Mouse (Mus musculus) embryonic facial prominence, embryonic 11.5 days (tissue): ENCODE results near the gene H1f0. TPM values are rescaled to one million over a fixed set of nuclear protein-coding genes. Genes with fewer than 3 reads are reported as not detected.

Experiments used
- ATAC-seq: fragments of 200-750 bp; cut with Nextera tagmentation; replicated peaks from 2 replicates; pipeline ENCODE4 v1.8.0; 2017; ENCODE audit warnings: low read depth; ENCODE audit not compliant: insufficient number of reproducible peaks, low FRiP score, low TSS enrichment
- DNase-seq: peaks from one replicate; pipeline ENCODE4 v3.0.0-alpha.2; 2015; ENCODE audit warnings: low spot score
- H3K27ac ChIP-seq: fragments of 300-500 bp; sonication (generic); replicated peaks from 2 replicates; pipeline ENCODE4 v1.5.1; 2014; ENCODE audit warnings: mild to moderate bottlenecking, low read depth, low read length, control low read depth
- H3K27me3 ChIP-seq: fragments of 300-500 bp; sonication (generic); 2 replicates; pipeline ENCODE4 v1.6.1; 2014; ENCODE audit warnings: mild to moderate bottlenecking, low read length, moderate library complexity, mixed read lengths; ENCODE audit not compliant: control insufficient read depth, insufficient read depth
- H3K36me3 ChIP-seq: fragments of 300-500 bp; sonication (generic); replicated peaks from 2 replicates; pipeline ENCODE4 v1.6.1; 2014; ENCODE audit warnings: low read depth, mild to moderate bottlenecking, low read length, moderate library complexity, mixed read lengths; ENCODE audit not compliant: control insufficient read depth, insufficient read depth
- H3K4me1 ChIP-seq: fragments of 300-500 bp; sonication (generic); 2 replicates; pipeline ENCODE4 v1.6.1; 2014; ENCODE audit warnings: low read length, mixed read lengths; ENCODE audit not compliant: control insufficient read depth, insufficient read depth
- H3K4me2 ChIP-seq: fragments of 300-500 bp; sonication (generic); 2 replicates; pipeline ENCODE4 v1.6.1; 2014; ENCODE audit warnings: low read depth, mild to moderate bottlenecking, control low read depth, low read length, moderate library complexity
- H3K4me3 ChIP-seq: fragments of 300-500 bp; sonication (generic); 2 replicates; pipeline ENCODE4 v1.5.1; 2014; ENCODE audit warnings: low read depth, low read length, control low read depth
- H3K9ac ChIP-seq: fragments of 300-500 bp; sonication (generic); replicated peaks from 2 replicates; pipeline ENCODE4 v1.6.1; 2014; ENCODE audit warnings: mild to moderate bottlenecking, control low read depth, low read length
- H3K9me3 ChIP-seq: fragments of 300-500 bp; sonication (generic); replicated peaks from 2 replicates; pipeline ENCODE4 v1.6.1; 2016; ENCODE audit warnings: mild to moderate bottlenecking, low read length, inconsistent platforms, mixed read lengths; ENCODE audit not compliant: control insufficient read depth
- WGBS: fragments of 180-500 bp; shearing (Covaris S2); extraction: QIAGEN DNeasy Blood & Tissue Kit; methylation state at CpG from one replicate; pipeline ENCODE4 v1.1.7; 2014; 5-methylcytosine and 5-hydroxymethylcytosine counted together
- polyA plus RNA-seq: library from polyadenylated mRNA; unstranded; fragments of >200 nt; fragmentation: Nextera tagmentation; extraction: Ambion mirVana; gene quantifications from 2 replicates; pipeline ENCODE4 v1.2.1, GENCODE M21; 2014

Gene H1f0
- polyA plus RNA-seq, 1 experiment from 2014 or later = 326 TPM

GRCm38 (mm10) chr15:78988499-78988971 is 39.7 kb upstream of the H1f0 start:
- H3K36me3 ChIP-seq = peaks cover 8% of the 10 kb centered on the region
- H3K9ac ChIP-seq = no peak overlapping the region
- no peak overlapping the region for H3K27ac ChIP-seq
- peaks cover 3% of the 10 kb centered on the region for H3K4me1 ChIP-seq
- no peaks in the 10 kb centered on the region for H3K27me3 ChIP-seq
- no peak for DNase-seq
- H3K4me2 ChIP-seq = no peak overlapping the region
- WGBS = 88% methylated on average over 14 of the region's 14 CpGs
- no peak for ATAC-seq
- no peaks in the 10 kb centered on the region for H3K9me3 ChIP-seq
- no peak overlapping the region for H3K4me3 ChIP-seq

- Histone ChIP-seq H3K4me1 (peaks cover 2% of the 10 kb centered on the region), H3K4me3 (no peak overlapping the region), H3K9ac (no peak overlapping the region), H3K36me3 (peaks cover 10% of the 10 kb centered on the region), H3K4me2 (no peak overlapping the region; the same call in 1 of the 2 replicates), H3K27ac (no peak overlapping the region), H3K9me3 (no peaks in the 10 kb centered on the region), H3K27me3 (no peaks in the 10 kb centered on the region)
- ATAC-seq = no peak
- WGBS = 83% methylated on average over 14 of the region's 14 CpGs
- no peak for DNase-seq
Measured at GRCm38 (mm10) chr15:78989152-78990092, 38.8 kb upstream of the H1f0 start.

GRCm38 (mm10) chr15:78990093-78990463 is 38.2 kb upstream of the H1f0 start:
- no peaks in the 10 kb centered on the region for H3K9me3 ChIP-seq
- DNase-seq (no peak), ATAC-seq (no peak)
- no peak overlapping the region for H3K9ac ChIP-seq
- H3K4me2 ChIP-seq = no peak overlapping the region
- WGBS = 94% methylated on average over 9 of the region's 9 CpGs
- H3K27me3 ChIP-seq = no peaks in the 10 kb centered on the region
- H3K27ac ChIP-seq = no peak overlapping the region
- H3K4me1 ChIP-seq = no peaks in the 10 kb centered on the region; the same call in 1 of the 2 replicates
- H3K4me3 ChIP-seq = no peak overlapping the region
- H3K36me3 ChIP-seq = peaks cover 13% of the 10 kb centered on the region

- no peak overlapping the region for H3K4me2 ChIP-seq
- WGBS = 93% methylated on average over 25 of the region's 25 CpGs
- H3K27ac ChIP-seq = no peak overlapping the region
- no peak overlapping the region for H3K9ac ChIP-seq
- no peaks in the 10 kb centered on the region; the same call in 1 of the 2 replicates for H3K4me1 ChIP-seq
- no peaks in the 10 kb centered on the region for H3K9me3 ChIP-seq
- DNase-seq = no peak
- peaks cover 14% of the 10 kb centered on the region for H3K36me3 ChIP-seq
- no peaks in the 10 kb centered on the region for H3K27me3 ChIP-seq
- ATAC-seq = no peak
- H3K4me3 ChIP-seq = no peak overlapping the region
Measured at GRCm38 (mm10) chr15:78990970-78991525, 37.2 kb upstream of the H1f0 start.

- Histone ChIP-seq H3K27ac (no peak overlapping the region), H3K36me3 (peaks cover 14% of the 10 kb centered on the region), H3K4me2 (no peak overlapping the region), H3K27me3 (no peaks in the 10 kb centered on the region), H3K4me3 (no peak overlapping the region), H3K4me1 (no peaks in the 10 kb centered on the region; the same call in 1 of the 2 replicates), H3K9ac (no peak overlapping the region), H3K9me3 (no peaks in the 10 kb centered on the region)
- ATAC-seq (no peak), DNase-seq (no peak)
- 92% methylated on average over 7 of the region's 7 CpGs for WGBS
Measured at GRCm38 (mm10) chr15:78992235-78992634, 36.0 kb upstream of the H1f0 start.

GRCm38 (mm10) chr15:78992925-78993324 is 35.3 kb upstream of the H1f0 start:
- no peaks in the 10 kb centered on the region for H3K4me1 ChIP-seq
- no peak overlapping the region for H3K9ac ChIP-seq
- no peak overlapping the region for H3K4me2 ChIP-seq
- DNase-seq (no peak), ATAC-seq (no peak)
- no peaks in the 10 kb centered on the region for H3K27me3 ChIP-seq
- WGBS = 93% methylated on average over 24 of the region's 24 CpGs
- H3K4me3 ChIP-seq = no peak overlapping the region
- no peaks in the 10 kb centered on the region for H3K9me3 ChIP-seq
- H3K36me3 ChIP-seq = peaks cover 14% of the 10 kb centered on the region
- H3K27ac ChIP-seq = no peak overlapping the region

GRCm38 (mm10) chr15:78995916-78996315 is 32.3 kb upstream of the H1f0 start:
- H3K4me2 ChIP-seq = no peak overlapping the region
- no peaks in the 10 kb centered on the region for H3K27me3 ChIP-seq
- H3K9ac ChIP-seq = no peak overlapping the region
- H3K9me3 ChIP-seq = no peaks in the 10 kb centered on the region
- no peak overlapping the region for H3K27ac ChIP-seq
- H3K36me3 ChIP-seq = peaks cover 14% of the 10 kb centered on the region
- no peak overlapping the region for H3K4me3 ChIP-seq
- ATAC-seq (no peak), DNase-seq (no peak)
- 95% methylated on average over 4 of the region's 4 CpGs for WGBS
- H3K4me1 ChIP-seq = no peaks in the 10 kb centered on the region

GRCm38 (mm10) chr15:78996663-78997062 is 31.6 kb upstream of the H1f0 start:
- Histone ChIP-seq H3K27ac (no peak overlapping the region), H3K4me3 (no peak overlapping the region), H3K27me3 (no peaks in the 10 kb centered on the region), H3K4me1 (no peaks in the 10 kb centered on the region), H3K4me2 (no peak overlapping the region), H3K9ac (no peak overlapping the region), H3K9me3 (no peaks in the 10 kb centered on the region), H3K36me3 (peaks cover 15% of the 10 kb centered on the region)
- ATAC-seq (no peak), DNase-seq (no peak)
- WGBS = 83% methylated on average over 3 of the region's 3 CpGs
